Mouse (Mus musculus) spleen, adult 2 months (tissue): ENCODE results near the gene Cacna2d3.

Source experiments
- CTCF ChIP-seq: fragments of 200-500 bp; IDR thresholded peaks from 2 replicates; pipeline ENCODE4 v1.5.1; 2011; ENCODE audit warnings: mild to moderate bottlenecking, inconsistent platforms; ENCODE audit not compliant: insufficient read depth, insufficient read length, insufficient replicate concordance; ENCODE audit errors: extremely low read depth
- POLR2A ChIP-seq: fragments of 200-500 bp; IDR thresholded peaks from 2 replicates; pipeline ENCODE4 v1.6.1; 2011; ENCODE audit warnings: low read depth, low read length, inconsistent platforms

DNA sequence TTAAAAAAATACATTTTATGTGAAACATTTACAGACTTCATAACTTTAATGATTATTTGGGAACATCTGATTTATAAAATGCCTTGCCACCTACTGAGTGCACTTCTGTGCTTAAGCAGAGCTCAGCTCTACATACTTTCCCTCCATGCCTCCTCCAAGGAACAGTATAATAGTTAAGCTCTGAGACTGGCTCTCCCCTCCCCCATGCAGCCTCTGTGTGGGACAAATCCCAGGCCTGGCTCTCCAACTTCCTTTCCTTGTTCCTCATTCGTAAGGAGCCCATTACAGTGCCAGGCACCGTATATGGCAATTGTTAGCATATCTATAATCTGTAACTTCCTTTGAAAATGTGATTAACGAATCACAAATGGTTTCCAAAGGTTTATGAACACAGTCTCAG lies 644.2 kb downstream of the Cacna2d3 start:
- TF ChIP-seq CTCF (no peak), POLR2A (no peak)
